Mouse (Mus musculus) frontal cortex, adult (tissue): ENCODE results near the gene 6820408C15Rik.

Source experiments
- ATAC-seq: cut with Nextera tagmentation; 2 replicates; pipeline ENCODE4 v1.9.2; 2017; ENCODE audit warnings: mild to moderate bottlenecking, moderate library complexity, mixed read lengths; ENCODE audit not compliant: low TSS enrichment

Gene 6820408C15Rik

DNA sequence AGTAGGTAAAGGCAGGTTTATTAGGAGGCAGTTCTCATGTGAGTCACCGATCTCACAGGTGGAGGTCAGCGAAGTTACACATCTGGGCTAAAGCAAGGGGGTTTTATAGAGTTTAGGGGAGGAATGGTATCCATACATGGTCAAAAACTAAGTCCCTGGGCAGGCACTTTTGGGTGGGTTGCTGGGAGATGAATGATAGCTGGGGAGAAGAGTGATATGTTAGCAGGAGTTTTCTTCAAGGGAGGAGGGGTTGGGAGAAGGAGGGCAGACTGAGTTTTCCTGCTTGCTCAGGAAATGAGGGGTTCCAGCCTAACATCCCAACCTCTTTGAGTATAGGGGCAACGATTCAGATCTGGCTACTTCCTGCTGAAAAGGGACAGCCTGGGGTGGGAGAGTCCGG lies at the start of gene 6820408C15Rik:
6820408C15Rik (plus strand) TSS at position 301 of the 400 bp plus-strand sequence.
- no peak for ATAC-seq

DNA sequence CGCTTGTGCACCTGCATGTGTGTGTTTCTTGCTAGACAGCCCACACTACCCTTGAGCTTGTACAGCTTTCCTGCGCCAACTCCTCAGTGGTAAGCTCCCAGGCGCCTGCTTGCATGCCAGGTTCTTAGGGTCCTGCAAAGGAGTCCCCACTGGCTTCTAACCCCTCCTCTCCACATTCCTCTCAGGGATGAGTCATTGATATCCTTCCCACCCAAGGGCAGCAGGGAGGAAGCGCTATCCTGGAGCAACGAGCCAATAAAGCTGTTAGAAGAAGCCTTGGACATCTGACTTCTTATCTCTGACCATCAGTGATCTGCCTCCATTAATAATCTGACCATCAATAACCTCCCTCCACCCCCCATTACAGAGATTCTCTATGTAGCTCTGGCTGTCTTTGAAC lies 47.5 kb upstream of the 6820408C15Rik start:
- no peak for ATAC-seq

DNA sequence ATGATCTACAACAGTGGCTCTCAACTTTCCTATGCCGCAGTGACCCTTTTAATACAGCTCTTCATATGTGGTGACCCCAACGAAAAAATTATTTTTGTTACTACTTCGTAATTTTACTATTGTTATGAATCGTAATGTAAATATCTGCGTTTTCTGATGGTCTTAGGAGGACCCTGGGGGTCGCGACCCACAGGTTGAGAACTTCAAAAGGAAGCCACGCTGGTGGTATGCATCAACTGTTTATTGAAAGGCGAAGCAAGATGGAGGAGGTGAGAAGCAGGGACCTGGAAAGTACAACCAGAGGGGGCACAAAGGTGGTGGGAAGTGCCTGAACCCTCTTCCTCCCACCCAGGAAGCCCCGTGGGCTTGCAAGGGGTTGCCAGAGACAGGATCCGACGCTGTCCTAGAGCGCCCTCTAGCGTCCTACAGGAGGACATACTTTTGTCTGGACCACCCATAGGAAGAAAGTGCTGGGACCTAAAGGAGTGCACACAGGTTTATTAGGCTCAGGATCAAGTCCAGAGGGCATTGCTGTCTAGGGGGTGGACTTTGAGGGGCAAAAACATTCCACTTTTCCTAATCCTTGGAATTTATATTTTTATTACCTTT lies 46.8 kb upstream of the 6820408C15Rik start:
- peak; percentile 67 for ATAC-seq

DNA sequence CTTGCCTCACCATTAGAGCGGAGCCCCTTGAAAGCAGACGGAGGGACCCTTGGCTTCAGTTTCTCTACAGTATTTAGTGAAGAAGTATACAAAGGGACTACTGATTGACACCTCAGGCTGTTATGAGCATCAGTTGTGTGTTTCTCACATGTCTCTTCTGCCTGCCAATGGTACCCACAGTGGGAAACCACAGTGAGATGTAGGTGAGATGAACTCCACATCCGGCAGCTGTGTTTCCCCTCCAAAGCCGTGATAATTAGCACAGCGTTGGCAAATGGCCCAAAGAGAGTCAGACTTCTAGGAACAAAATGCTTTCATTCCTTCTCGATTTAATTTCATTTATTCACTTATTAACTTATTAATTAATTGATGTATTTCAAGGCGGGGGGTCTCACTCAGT lies 43.3 kb upstream of the 6820408C15Rik start:
- ATAC-seq = no peak

DNA sequence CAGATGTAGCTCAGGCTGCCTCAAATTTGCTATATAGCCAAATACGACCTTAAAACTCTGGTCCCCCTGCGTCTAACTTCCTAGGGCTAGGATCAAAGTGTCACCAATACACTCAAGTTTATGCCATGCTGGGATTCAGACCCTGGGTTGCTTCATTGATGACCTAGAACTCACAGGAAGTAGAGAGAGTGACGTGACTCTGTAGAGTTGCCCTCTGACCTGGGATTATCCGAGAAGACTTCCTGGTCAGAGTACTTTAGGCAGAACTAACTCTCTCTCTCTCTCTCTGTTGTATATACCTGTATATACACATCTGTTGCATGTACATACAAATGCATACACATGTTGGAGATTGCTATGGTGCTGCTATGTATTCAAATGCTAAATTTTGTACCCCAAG lies 42.7 kb upstream of the 6820408C15Rik start:
- no peak for ATAC-seq

DNA sequence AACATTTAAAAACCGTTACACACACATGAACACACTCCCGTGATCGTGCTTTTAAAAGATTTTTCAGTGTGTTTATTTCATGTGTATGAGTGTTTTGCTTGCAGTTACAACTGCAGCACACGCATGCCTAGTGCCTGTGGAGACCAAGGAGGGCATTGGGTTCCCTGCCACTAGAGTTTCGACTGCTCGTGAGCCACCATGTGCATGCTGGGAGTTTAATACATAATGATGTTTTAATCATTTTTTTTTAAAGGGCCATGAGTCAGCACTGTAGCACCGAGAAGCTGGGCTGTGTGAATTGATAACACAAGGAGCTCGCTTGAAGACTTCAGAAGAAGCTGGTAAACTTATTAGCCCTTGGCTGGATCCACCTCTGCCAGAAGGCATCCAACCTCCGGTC lies 41.8 kb upstream of the 6820408C15Rik start:
- ATAC-seq = no peak

DNA sequence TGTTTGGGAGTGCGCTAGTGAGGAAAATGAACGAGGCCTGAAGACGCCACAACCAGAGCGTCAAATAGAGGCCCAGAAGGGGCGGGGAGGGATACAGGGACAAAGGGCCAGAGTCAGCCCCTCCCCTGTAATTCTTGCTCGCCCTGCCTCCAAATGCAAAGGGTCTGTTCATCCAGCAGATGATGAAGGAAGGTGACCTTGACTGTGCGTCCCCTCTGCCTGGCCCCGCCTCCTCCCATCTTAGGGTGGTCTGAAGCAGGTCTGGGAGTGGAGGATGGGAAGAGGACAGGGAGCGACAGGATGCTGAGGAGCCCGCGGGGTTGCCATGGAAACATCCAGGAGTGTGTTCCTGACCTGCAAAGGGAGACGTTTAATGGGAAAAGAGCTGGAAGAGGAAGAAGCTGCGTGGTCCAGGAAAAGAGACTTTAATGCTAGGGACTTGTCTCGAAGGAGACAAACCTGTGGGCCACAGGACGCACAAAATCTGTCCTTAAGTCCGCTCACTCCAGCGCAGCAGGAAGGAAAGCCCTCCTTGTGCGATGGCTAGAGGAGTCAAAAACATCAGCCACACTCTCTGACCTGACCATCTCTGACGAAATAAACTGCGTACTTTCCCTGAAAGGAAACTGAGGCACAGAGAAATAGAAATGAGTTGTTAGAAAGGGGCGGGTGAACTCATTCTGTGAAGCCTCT lies 39.6 kb upstream of the 6820408C15Rik start:
- ATAC-seq = peak; percentile 75

DNA sequence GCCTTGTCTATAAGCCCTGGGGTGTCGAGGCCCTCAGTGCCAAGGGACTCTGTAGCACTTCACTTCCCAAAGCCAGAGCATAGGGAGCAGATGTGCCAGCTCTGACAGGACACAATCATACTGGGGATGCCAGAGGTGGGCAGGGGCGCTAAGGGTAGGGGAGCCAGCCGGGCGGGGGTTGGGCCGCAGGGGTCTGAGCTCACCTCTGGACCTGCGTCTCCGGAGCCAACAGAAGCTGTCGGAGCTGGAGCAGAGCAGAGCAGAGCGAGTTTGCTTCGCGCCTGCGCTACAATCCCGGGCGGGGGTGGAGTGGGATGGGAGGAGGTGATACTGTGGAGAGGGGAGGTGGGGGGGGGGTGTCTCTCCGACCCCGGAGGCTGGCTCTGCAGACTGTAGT lies 39.0 kb upstream of the 6820408C15Rik start, which contains the start of gene Nrsn2:
Nrsn2 (minus strand) TSS at position 294 of the 397 bp plus-strand sequence.
- peak; percentile 81 for ATAC-seq

DNA sequence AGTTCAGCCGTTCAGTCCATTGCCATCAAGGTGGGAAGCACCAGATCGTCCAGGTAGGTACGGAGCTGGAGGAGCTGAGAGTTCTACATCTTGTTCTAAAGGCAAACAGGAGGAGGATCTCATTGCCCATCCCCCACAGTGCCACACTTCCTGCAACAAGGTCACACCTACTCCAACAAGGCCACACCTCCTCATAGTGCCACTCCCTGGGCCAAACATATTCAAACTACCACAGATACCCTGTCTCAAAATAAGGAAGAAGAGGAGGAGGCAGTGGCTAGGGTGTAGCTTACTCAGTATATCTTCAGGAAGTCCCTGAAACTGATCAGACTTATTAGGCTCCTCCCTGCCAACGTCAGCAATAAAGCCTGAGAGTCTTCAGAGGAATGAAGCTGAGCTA lies 31.2 kb upstream of the 6820408C15Rik start:
- ATAC-seq = no peak

DNA sequence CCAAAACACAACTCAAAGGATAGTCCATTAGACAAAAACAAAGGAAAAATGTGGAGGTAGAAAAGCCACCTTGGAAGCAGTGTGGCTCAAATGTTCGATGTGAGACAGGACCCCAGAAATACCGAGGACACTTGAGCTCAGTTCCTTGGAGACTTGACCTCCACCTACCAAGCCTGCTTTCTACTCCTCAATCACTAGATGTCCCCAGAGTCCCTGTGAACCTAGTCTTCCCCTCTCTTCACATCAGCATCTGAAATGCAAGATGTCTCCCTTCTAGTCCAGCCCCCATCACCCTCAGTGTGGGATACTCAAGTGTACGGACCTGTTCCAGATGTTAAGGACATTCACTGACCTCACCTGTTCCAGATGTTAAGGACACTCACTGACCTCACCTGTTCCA lies 22.6 kb upstream of the 6820408C15Rik start:
- peak; percentile 23; the same call in 1 of the 2 replicates for ATAC-seq

DNA sequence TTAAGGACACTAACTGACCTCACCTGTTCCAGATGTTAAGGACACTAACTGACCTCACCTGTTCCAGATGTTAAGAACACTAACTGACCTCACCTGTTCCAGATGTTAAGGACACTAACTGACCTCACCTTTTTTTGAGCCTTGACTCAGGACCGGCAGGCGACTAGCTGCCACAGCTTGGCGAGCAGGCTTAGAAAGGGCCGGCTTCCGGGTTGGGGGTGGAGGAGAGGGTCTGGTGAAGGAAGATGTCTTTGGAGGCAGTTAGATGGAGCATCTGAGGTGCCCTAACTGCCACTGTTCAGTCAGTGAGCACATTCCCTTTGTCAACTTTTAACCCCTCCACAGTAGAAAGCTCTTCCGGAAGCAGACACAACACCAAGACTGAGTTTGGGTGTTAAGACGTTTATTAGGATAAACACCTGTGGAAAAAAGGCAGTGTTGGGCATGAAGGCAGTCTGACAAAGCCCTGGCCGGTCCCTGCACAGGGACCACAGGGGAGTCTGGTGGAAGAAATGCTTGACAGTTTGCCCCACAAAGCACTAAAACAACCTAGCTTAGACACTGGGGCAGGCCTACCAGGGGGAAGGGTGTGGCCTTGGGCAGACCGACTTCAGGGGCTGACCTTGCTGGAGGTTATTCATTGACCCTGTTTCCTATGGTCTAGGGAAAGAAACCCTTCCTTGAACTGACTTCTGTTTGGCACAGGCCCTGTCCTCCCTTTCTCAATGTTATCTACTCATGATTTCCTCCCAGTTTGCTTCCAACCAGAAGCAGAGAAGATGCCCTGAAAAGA lies 22.0 kb upstream of the 6820408C15Rik start:
- ATAC-seq = no peak

DNA sequence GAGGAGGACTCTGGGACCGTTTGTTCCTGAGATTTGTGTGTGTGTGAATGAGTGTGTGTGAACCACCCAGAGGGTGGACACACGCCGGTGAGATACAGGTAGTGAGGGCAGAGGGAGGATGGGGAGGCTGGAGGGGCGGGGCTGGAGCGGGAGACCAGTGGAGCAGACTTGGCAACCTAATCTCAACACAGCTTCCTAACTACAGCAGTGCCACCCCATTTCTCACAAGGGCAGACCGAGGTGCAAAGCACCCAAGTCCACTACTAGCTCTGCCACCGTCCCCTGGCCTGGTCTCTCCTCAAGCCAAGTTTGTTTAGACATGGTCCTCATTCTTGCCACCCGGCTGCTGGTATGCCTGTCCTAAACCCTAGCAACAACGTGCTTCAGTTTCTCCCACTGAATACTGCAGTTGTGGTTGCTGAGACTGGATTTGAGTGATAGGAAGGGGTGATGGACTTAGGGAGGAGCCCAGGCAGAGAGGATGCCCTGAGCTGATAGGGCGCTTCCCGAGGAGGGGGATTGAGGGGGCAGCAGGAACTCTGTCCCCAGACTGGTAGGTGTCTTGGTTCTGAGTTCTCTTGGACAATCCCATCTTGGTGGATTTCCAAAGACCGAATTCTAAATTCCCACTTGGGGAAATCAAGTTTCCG lies 20.0 kb upstream of the 6820408C15Rik start:
- no peak for ATAC-seq

DNA sequence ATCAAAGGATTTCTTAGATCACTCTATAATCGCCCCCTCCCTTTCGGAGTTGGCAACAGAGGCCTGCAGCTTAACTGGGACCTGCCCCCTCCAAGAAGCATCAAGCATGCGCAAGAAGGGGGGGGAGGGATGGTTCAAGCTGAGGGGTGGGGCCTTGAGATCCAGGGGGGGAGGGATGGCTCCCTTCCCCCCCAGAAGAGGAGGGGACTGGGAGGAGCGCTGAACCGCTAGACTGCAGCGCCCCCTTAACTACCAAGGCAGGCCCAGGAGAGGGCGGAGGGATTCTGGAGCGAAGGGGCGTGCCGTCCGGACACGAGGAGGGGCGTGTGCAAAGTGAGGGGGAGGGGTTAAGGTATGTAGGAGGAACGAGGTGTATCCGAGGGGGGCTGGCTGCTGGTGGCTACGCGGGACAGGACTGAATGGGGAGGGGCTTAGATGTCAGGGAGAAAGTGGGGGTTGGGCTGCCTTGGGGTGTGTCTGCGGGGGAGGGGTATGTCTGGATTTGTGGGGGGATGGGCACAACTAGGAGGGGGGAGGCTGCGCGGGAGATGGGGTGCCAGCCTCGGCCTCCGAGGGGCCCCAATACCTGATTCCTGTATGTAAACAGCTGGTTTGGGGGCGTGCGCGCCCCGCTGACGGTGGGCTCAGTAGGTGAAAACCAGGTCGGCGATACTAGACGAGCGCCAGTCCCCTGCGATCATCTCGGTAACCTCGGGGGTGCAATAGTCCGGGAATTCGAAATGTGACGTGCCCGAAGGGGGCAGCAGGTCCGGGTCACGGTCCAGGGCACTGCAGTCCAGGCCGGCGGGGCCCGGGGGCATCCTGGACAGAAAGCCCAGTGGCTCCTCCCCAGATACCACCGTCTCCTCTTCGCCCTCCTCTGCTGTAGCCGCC lies 19.0 kb upstream of the 6820408C15Rik start:
- peak; percentile 35 for ATAC-seq

DNA sequence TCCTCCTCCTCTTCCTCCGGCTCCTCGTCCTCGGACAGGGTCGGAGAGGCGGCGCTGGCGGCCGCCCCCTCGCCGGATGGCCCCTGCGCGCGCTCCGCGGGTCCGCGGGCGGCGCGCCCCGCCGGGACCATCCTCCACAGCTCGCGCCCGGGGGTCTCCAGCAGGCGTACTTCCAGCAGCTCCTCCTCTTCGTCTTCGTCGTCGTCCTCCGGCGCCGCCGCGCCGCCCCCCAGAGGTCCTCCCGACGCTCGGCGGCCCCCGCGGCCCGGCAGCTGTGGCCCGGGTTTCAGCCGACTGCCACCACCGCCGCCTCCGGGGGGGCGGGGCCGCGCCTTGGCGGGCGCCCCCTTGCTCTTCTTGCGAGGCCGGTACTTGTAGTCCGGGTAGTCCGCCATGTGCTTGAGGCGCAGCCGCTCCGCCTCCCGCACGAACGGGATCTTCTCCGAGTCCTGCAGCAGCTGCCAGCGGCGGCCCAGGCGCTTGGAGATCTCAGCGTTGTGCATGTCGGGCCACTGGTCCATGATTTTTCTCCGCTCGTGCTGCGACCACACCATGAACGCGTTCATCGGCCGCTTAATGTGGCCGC lies 18.3 kb upstream of the 6820408C15Rik start:
- peak; percentile 38 for ATAC-seq

DNA sequence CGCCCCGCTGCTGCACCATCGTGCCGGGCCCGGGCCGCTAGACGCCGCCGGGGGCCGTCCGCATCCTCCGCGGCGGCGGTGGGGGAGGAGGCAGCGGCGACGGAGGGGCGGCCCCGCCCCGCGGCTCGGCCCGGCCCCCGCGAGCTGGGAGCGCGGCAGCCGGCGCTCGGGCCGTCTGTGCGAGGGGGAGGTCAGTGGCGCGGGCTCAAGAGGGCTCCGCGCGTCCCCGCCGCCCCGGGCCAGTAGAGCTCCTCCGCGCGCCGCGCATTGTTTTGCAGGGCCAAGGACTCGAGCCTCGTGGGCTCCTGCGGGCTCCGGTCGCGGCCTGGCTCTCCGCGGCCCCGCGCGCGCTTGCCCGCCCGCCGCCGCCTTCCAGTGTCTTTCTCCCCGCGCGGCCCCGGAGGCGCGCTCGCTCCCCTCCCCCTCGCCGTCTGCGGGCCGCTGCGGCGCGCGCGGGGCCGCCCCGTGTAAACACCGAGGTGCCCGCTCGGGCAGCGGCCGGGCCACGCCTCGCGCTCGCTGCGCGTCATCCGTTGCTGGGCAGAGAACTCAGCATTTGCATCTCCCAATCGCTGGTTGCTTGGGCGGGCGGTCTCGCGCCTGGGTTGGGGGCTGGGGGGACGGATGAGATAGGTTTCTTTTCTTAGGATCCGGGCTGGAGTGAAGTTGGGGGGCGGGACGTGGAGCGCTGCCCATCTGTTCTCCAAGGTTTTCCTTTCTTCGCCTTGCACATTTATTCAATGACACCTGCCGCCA lies 17.5 kb upstream of the 6820408C15Rik start, which contains the start of gene Sox12:
Sox12 (minus strand) TSS at position 384 of the 756 bp plus-strand sequence.
- ATAC-seq = peak; percentile 54

DNA sequence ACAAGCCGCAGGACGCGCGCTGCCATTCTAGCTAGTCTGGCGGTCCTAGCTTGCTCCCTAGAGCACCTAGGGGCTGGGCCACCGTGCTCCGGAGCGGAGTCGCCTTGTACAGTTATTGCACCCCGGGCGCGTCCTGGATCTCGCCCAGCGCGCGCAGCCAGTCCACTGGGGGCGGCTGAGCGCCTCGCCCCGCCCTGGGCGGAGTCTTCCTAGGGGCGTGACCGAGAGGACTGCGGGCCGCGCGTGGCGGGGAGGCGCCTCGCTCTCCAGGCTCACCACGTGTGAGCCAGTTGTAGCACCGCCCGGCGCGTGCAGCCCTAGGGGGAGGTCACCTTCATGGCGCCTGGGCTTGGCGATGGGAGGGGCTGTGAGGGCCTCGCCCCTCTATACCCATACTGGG lies 16.7 kb upstream of the 6820408C15Rik start:
- ATAC-seq = peak; percentile 48

DNA sequence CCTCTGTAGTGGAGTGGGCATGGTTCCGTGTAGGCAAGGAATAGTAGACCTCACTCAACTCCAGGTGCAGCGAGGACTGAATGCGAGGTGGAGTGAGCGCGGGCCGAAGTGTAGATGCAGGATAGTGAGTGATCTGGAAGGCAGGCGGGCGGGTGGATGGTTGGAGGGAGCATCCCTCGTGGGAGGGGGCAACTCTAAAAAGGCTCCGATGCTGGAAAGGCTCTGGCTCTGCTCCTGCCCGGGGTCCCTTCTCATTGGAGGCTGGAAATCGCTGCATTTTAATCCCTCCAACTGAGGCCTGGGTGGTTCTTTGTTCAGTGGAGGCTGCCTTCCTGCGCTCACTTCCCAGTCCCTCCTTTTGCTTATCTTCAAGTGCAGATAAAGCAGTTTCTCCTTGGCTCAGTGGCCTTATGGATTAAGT lies 16.3 kb upstream of the 6820408C15Rik start:
- no peak for ATAC-seq

DNA sequence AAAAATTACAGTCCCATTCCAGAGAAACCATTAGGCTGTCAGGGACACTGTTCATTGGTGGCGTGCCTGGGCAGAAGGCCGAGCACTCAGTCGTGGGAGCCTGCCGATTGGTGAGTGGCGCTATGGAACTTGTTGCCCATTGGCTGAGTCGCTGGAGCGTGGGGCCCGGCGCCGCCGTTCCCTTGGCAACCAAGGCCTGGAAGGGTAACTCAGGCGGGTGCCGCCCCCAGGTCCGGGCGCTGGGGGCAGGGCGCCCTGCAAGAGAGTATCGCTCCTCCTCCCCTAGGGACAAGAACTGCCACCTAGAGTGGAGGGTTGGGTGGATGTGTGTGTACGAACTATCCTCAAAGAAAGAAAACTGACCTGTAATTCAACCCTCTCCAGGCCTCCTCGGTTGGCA lies 9.3 kb upstream of the 6820408C15Rik start:
- ATAC-seq = peak; percentile 98

DNA sequence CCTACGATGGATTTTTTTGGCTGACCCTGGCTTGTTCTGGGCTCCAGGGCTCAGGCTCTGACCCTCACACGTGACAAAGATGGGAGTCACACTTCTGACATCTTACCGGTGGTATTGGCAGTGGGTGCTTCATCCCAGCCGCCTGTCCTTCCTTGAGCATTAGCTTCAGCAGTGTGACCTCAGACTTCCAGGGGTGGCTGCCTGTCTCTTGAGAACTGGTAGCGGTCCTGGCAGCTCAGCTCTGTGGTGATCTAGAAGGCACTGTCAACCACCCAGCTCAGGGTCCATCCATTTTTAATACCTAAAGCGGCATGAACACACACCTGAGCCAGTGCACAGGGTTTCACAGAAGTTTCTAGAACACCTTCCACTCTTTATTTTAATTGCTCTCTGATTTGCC lies 5.6 kb upstream of the 6820408C15Rik start:
- ATAC-seq = no peak

DNA sequence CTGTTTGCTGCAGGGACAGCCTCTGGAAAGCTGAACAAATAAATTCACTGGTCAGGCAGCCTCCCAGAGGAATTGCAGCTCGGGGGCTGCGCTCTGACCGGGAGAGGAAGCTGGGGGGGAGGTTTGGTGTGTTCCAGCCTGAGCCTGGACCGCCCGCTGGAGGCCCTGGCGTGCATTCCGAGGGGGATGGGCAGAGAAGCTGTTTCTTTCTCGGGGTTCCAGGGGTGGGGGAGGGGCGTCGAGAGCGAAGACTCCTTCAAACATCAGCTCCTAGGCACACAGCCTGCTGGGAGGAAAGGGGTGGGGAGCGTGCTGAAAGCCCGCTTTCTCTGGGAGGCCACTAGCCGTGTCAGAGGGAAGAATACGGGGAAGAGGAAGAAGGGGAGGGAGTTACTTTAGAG lies 4.4 kb upstream of the 6820408C15Rik start:
- ATAC-seq = peak; percentile 11; the same call in 1 of the 2 replicates
